Mouse (Mus musculus) CD4-positive helper T cell, adult 2 months (primary cell): ENCODE measurements around the gene Myo15.
A peak's percentile ranks its signal among the peaks of the same experiment; 100 is the strongest.
"Not testable (repeated sequence)": the region's sequence is repeated elsewhere in the genome, so short reads cannot be mapped to it uniquely, and the experiment has no call there.

Experiments
- DNase-seq: peaks from one replicate; pipeline ENCODE4 v3.0.0-alpha.2; 2012; ENCODE audit warnings: low read depth, missing footprints, low spot score

Myo15 gene

GRCm38 (mm10) chr11:60545433-60545832 is 76.3 kb downstream of the Myo15 start:
- DNase-seq, result no peak

GRCm38 (mm10) chr11:60548112-60548511 is 79.0 kb downstream of the Myo15 start:
- DNase-seq, result no peak

GRCm38 (mm10) chr11:60553091-60553490 is 84.0 kb downstream of the Myo15 start:
- DNase-seq, result no peak

GRCm38 (mm10) chr11:60557675-60558074 is 88.5 kb downstream of the Myo15 start:
- DNase-seq, result no peak

- DNase-seq, result peak; percentile 50
Measured at GRCm38 (mm10) chr11:60559342-60559741, 90.2 kb downstream of the Myo15 start.

- DNase-seq, result not testable (repeated sequence)
Measured at GRCm38 (mm10) chr11:60574006-60574405, 104.9 kb downstream of the Myo15 start.
